Mouse (Mus musculus) cortical plate, adult 2 months (tissue): ENCODE data around the gene Pnpo.

Experiments
- CTCF ChIP-seq: fragments of 200-500 bp; IDR thresholded peaks from 2 replicates; pipeline ENCODE4 v1.5.1; 2011; ENCODE audit warnings: mild to moderate bottlenecking, control low read depth, low read length; ENCODE audit not compliant: insufficient read depth; ENCODE audit errors: extremely low read depth
- POLR2A ChIP-seq: fragments of 200-500 bp; IDR thresholded peaks from 2 replicates; pipeline ENCODE4 v1.6.1; 2011; ENCODE audit warnings: mild to moderate bottlenecking, low read length, control low read depth; ENCODE audit not compliant: insufficient read depth; ENCODE audit errors: extremely low read depth

DNA sequence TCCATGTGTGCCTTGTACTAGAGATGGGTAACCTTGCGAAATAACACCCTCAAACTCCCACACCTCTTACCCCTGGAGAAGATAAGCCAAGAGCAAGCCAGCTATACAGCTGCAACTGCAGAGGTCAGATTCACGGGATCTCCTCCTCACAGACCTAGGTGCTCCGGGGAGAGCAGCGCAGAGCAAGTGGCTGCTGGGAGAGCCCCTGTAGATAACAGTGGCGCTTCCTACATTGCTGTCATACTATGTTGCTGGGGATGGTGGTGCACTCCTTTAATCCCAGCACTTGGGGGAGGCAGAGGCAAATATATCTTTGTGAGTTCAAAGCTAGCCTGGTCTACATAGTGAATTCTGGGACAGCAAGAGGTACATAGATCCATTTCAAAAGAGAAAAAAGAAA lies 17.2 kb downstream of the Pnpo start:
- TF ChIP-seq CTCF (no peak), POLR2A (no peak)
